Mouse (Mus musculus) heart, embryonic 13.5 days (tissue): ENCODE measurements around the gene Zfp950. TPM values are rescaled to one million over a fixed set of nuclear protein-coding genes. Genes with fewer than 3 reads are reported as not detected.
"Not testable (repeated sequence)": the region's sequence is repeated elsewhere in the genome, so short reads cannot be mapped to it uniquely, and the experiment has no call there.

Experiments
- ATAC-seq: fragments of 200-750 bp; cut with Nextera tagmentation; 2 replicates; pipeline ENCODE4 v1.8.0; 2017; ENCODE audit warnings: moderate TSS enrichment; ENCODE audit not compliant: insufficient number of reproducible peaks, low FRiP score, low TSS enrichment; ENCODE audit errors: extremely low read depth
- H3K27ac ChIP-seq: fragments of 300-500 bp; sonication (generic); replicated peaks from 2 replicates; pipeline ENCODE4 v1.5.1; 2015; ENCODE audit warnings: moderate library complexity, mild to moderate bottlenecking, inconsistent platforms
- H3K27me3 ChIP-seq: fragments of 300-500 bp; sonication (generic); replicated peaks from 2 replicates; pipeline ENCODE4 v1.6.1; 2015; ENCODE audit warnings: mild to moderate bottlenecking, inconsistent platforms
- H3K36me3 ChIP-seq: fragments of 300-500 bp; sonication (generic); 2 replicates; pipeline ENCODE4 v1.6.1; 2015; ENCODE audit warnings: mild to moderate bottlenecking, inconsistent platforms
- H3K4me1 ChIP-seq: fragments of 300-500 bp; sonication (generic); 2 replicates; pipeline ENCODE4 v1.6.1; 2015; ENCODE audit warnings: inconsistent platforms
- H3K4me2 ChIP-seq: fragments of 300-500 bp; sonication (generic); 2 replicates; pipeline ENCODE4 v1.6.1; 2015; ENCODE audit warnings: inconsistent platforms, mild to moderate bottlenecking, moderate library complexity
- H3K4me3 ChIP-seq: fragments of 300-500 bp; sonication (generic); 2 replicates; pipeline ENCODE4 v1.5.1; 2015; ENCODE audit warnings: moderate library complexity, mild to moderate bottlenecking, inconsistent platforms
- H3K9ac ChIP-seq: fragments of 300-500 bp; sonication (generic); 2 replicates; pipeline ENCODE4 v1.6.1; 2015; ENCODE audit warnings: inconsistent platforms, mild to moderate bottlenecking, moderate library complexity
- H3K9me3 ChIP-seq: fragments of 300-500 bp; sonication (generic); 2 replicates; pipeline ENCODE4 v1.6.1; 2016; ENCODE audit warnings: inconsistent platforms
- WGBS: fragments of 180-500 bp; shearing (Covaris S2); methylation state at CpG from one replicate; pipeline ENCODE4 v1.1.7; 2015; ENCODE audit warnings: mixed read lengths; 5-methylcytosine and 5-hydroxymethylcytosine counted together
- polyA plus RNA-seq: library from polyadenylated mRNA; unstranded; fragments of >200 nt; fragmentation: Nextera tagmentation; extraction: Ambion mirVana; gene quantifications from 2 replicates; pipeline ENCODE4 v1.2.1, GENCODE M21; 2015

The Zfp950 gene
- polyA plus RNA-seq: 27.7 and 34.4 TPM in 2 replicates

DNA sequence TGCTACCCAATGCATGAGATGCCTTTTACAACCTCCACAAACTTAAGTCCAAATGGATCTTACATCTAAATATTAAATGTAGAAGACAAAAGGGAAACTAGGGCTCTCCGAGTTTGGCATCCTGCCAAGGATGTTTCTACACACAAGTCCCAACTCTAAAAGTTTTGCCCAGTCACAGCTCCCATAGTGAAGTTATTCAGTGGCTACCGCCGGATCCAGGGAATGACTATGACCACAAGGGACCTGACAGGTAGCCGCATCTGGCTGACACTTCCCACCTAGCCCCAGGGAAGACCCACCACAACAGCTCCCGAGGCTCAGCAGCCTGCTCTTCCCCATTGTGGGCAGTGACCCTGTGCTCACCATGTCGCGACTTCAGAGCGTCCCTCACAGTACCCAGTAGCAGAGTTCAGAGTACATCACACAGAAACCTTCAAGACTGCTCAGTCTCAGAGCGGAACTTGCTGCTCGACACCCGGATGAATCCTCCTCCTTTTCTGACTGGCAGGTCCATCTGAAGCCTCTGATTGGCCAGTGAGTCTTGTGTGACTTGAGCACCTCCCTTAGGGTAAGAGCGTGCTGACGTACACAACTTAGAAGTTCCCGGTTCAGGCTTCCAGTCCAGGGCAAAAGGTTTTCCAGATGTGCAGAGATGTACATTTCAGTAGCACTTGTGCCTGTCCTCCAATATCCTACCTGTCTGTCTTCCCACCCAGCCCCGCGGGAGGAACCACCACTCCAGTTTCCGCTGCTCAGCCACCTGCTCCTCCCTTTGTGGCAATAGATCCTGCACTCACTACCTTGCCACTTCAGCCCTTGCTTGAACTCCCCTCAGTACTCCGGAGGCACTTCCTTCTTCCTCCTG, at the start of gene Zfp950:
Zfp950 (minus strand) TSS at position 499 of the 865 bp plus-strand sequence.
- H3K27ac ChIP-seq: peak within 1 kb of the TSS; percentile 61
- under 1% methylated on average over 18 of the region's 18 CpGs for WGBS

DNA sequence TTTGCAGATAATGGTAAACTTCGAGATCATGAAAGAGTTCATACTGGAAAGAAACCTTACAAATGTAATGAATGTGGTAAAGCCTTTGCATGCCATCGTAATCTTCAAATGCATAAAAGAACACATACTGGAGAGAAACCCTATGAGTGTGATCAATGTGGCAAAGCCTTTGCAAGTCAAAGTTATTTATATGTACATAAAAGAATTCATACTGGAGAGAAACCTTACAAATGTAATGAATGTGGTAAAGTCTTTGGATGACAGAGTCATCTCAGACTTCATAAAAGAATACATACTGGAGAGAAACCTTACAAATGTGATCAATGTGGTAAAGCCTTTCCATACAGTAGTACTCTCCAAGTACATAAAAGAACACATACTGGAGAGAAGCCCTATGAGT, 43.0 kb upstream of the Zfp950 start, which contains the start of gene Gm6020:
Gm6020 (plus strand) TSS at position 301 of the 400 bp plus-strand sequence.
- not testable (repeated sequence) for H3K4me2 ChIP-seq, H3K9ac ChIP-seq, H3K27me3 ChIP-seq, H3K27ac ChIP-seq, H3K36me3 ChIP-seq, H3K4me1 ChIP-seq, ATAC-seq, H3K4me3 ChIP-seq
- WGBS: 73% methylated on average over 2 of the region's 2 CpGs
- H3K9me3 ChIP-seq: peaks cover 44% of the 10 kb centered on the region

More for the DNA sequence above, at the start of gene Zfp950:
- ATAC-seq: peak; percentile 98
- Histone ChIP-seq H3K9me3 (no peaks in the 10 kb centered on the region), H3K36me3 (peaks cover 10% of the 10 kb centered on the region), H3K4me2 (peak within 1 kb of the TSS; percentile 75), H3K27me3 (no peaks in the 10 kb centered on the region), H3K9ac (peak within 1 kb of the TSS; percentile 92), H3K4me3 (peak within 1 kb of the TSS; percentile 89), H3K4me1 (peaks cover 12% of the 10 kb centered on the region)

DNA sequence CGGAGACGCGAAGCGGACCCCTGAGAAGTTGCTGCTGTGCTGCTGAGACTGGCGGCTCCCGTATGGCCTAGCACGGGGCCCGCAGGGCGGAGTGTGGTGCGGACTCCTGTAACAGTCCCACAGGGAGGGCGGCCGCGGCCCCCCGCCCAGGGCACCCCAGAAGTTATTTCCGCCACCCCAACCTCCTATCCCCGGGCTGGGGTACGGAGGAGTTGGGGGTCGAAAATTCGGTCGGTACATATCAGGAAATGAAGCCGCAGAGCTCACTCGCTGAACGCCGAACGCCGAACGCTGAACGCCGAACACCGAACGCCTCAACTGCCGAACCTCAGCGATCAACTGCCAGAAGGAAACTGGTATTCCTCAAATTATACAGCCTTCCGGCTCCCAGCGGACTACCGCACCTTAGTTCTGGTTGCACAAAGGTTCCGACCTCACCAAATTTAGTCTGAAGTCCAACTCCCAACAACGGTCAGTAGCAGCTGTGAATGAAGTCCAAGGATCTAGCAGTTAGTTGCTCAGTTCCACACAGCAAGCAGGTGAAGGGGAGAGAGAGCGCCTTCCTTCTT, 35.2 kb upstream of the Zfp950 start, which contains the start of gene Gm7102:
Gm7102 (minus strand) TSS at position 554 of the 569 bp plus-strand sequence.
- 16% methylated on average over 39 of the region's 39 CpGs for WGBS
- Histone ChIP-seq H3K4me1 (no peaks in the 10 kb centered on the region), H3K4me2 (peak within 1 kb of the TSS; percentile 74), H3K4me3 (peak within 1 kb of the TSS; percentile 54), H3K27ac (no peak within 1 kb of the TSS), H3K36me3 (no peaks in the 10 kb centered on the region), H3K27me3 (peaks cover 19% of the 10 kb centered on the region; the same call in 1 of the 2 replicates), H3K9ac (peak within 1 kb of the TSS; percentile 76), H3K9me3 (peaks cover 6% of the 10 kb centered on the region; the same call in 1 of the 2 replicates)
- ATAC-seq: no peak

DNA sequence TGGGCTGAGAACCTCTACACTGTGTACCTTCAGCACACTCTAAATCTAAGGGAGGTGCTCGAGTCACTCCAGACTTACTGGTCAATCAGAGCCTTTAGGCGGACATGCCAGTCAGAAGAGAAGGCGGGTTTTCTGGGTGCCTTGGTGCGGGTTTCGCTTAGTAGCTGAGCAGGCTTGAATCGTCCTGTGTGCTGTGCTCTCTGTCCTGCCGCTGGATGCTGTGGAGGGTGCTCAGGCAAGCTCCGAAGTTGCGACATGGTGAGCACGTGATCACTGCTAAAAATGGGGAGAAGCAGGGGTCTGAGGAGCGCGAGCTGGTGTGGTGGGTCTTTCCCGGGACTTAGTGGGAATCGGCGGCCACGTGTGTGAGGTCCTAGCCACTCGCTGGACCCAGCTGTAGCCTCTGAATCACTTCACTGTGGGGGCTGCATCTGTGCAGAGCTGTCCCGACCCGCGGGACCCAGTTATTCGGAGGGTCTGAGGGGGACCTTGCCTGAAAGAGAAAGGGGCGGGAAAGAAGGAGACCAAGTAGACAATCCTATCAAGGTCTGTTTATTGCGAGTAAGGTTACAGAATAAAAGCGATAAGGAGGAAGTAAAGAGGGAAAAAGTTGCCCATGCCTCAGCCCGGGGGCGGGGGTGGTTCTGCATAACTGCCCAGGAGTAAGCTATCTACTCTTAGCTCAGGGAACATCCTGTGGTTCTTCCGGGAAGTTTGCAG, 11.2 kb upstream of the Zfp950 start:
- H3K27me3 ChIP-seq: peaks cover 4% of the 10 kb centered on the region; the same call in 1 of the 2 replicates
- peak overlapping the region; percentile 59 for H3K4me3 ChIP-seq
- 5% methylated on average over 27 of the region's 27 CpGs for WGBS
- no peak overlapping the region for H3K27ac ChIP-seq
- peaks cover 6% of the 10 kb centered on the region for H3K4me1 ChIP-seq
- H3K4me2 ChIP-seq: peak overlapping the region; percentile 87
- H3K36me3 ChIP-seq: no peaks in the 10 kb centered on the region
- H3K9ac ChIP-seq: peak overlapping the region; percentile 74
- no peak for ATAC-seq
- H3K9me3 ChIP-seq: no peaks in the 10 kb centered on the region; the same call in 1 of the 2 replicates

DNA sequence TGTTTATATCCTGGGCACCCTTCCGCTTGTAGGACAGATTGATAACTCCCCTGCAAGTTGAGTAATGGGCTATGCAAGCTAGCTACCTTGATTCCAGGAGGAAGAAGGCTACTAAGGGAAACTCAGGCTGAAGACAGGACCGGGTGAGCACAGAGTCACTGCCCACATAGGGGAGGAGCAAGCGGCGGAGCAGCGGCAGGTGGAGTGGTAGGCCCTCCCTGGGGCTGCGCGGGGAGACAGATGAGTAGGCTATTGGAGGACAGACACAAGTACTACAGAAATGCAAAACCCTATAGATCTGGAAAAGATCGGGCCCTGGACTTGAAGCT, 10.7 kb upstream of the Zfp950 start:
- Histone ChIP-seq H3K4me1 (peaks cover 6% of the 10 kb centered on the region), H3K36me3 (no peaks in the 10 kb centered on the region), H3K9ac (peak overlapping the region; percentile 74), H3K27ac (no peak overlapping the region), H3K4me2 (peak overlapping the region; percentile 87), H3K27me3 (peaks cover 4% of the 10 kb centered on the region; the same call in 1 of the 2 replicates), H3K4me3 (peak overlapping the region; percentile 59), H3K9me3 (no peaks in the 10 kb centered on the region; the same call in 1 of the 2 replicates)
- WGBS: 6% methylated on average over 8 of the region's 8 CpGs
- no peak for ATAC-seq

GRCm38 (mm10) chr19:61141299-61141698, 659 bp upstream of the Zfp950 start:
- WGBS: 17% methylated on average over 4 of the region's 4 CpGs
- Histone ChIP-seq H3K9me3 (no peaks in the 10 kb centered on the region), H3K4me2 (peak overlapping the region; percentile 75), H3K36me3 (peaks cover 6% of the 10 kb centered on the region), H3K27ac (no peak overlapping the region), H3K27me3 (no peaks in the 10 kb centered on the region), H3K9ac (peak overlapping the region; percentile 92), H3K4me3 (peak overlapping the region; percentile 89), H3K4me1 (peaks cover 12% of the 10 kb centered on the region)
- ATAC-seq: no peak

DNA sequence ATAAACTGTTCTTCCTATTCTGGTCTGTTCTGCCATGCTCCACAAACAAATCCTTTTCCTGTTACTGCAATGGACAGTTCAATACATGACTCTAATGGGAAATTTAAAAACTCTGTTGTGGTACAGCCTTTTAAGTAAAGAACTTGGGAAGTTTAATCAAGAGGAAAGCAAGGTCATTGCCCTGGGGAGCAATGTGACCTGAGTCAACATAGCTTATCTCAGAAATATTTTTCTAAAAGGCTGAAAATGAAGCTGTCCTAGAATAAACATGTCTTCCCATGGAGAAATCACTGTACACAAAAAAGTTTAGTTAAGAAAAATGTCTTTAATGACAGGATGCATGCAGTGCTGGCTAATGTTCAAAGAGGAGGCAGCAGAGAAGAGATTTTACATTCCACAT, 2.0 kb downstream of the Zfp950 start:
- Histone ChIP-seq H3K27ac (no peak overlapping the region), H3K9me3 (no peaks in the 10 kb centered on the region), H3K36me3 (peaks cover 13% of the 10 kb centered on the region), H3K4me2 (no peak overlapping the region), H3K4me3 (no peak overlapping the region), H3K9ac (no peak overlapping the region), H3K27me3 (no peaks in the 10 kb centered on the region), H3K4me1 (peaks cover 12% of the 10 kb centered on the region)
- ATAC-seq: no peak

GRCm38 (mm10) chr19:61131096-61131495, 9.5 kb downstream of the Zfp950 start:
- H3K4me2 ChIP-seq: no peak overlapping the region
- no peak overlapping the region for H3K27ac ChIP-seq
- H3K9ac ChIP-seq: no peak overlapping the region
- no peak for ATAC-seq
- WGBS: 86% methylated on average over 10 of the region's 10 CpGs
- H3K27me3 ChIP-seq: no peaks in the 10 kb centered on the region
- no peaks in the 10 kb centered on the region for H3K9me3 ChIP-seq
- peaks cover 41% of the 10 kb centered on the region for H3K36me3 ChIP-seq
- no peaks in the 10 kb centered on the region for H3K4me1 ChIP-seq
- no peak overlapping the region for H3K4me3 ChIP-seq

- Histone ChIP-seq H3K4me2 (no peak overlapping the region), H3K4me1 (no peaks in the 10 kb centered on the region), H3K4me3 (no peak overlapping the region), H3K9me3 (peaks cover 16% of the 10 kb centered on the region), H3K27ac (no peak overlapping the region), H3K9ac (no peak overlapping the region), H3K27me3 (no peaks in the 10 kb centered on the region), H3K36me3 (peaks cover 8% of the 10 kb centered on the region)
- 45% methylated on average over 2 of the region's 2 CpGs for WGBS
- ATAC-seq: no peak
Observed at GRCm38 (mm10) chr19:61110184-61110583, 30.5 kb downstream of the Zfp950 start.

- WGBS: 21% methylated on average over 4 of the region's 4 CpGs
- Histone ChIP-seq H3K27ac (no peak overlapping the region), H3K36me3 (peaks cover 28% of the 10 kb centered on the region), H3K4me3 (no peak overlapping the region), H3K4me1 (no peaks in the 10 kb centered on the region), H3K27me3 (no peaks in the 10 kb centered on the region), H3K9ac (no peak overlapping the region), H3K4me2 (no peak overlapping the region), H3K9me3 (no peaks in the 10 kb centered on the region)
- no peak for ATAC-seq
Observed at GRCm38 (mm10) chr19:61097764-61098163, 42.9 kb downstream of the Zfp950 start.

GRCm38 (mm10) chr19:61096776-61097175, 43.9 kb downstream of the Zfp950 start:
- no peaks in the 10 kb centered on the region for H3K9me3 ChIP-seq
- H3K9ac ChIP-seq: no peak overlapping the region
- H3K27me3 ChIP-seq: no peaks in the 10 kb centered on the region
- ATAC-seq: no peak
- WGBS: 78% methylated on average over 2 of the region's 2 CpGs
- H3K4me2 ChIP-seq: no peak overlapping the region
- no peaks in the 10 kb centered on the region for H3K4me1 ChIP-seq
- no peak overlapping the region for H3K27ac ChIP-seq
- peaks cover 27% of the 10 kb centered on the region for H3K36me3 ChIP-seq
- H3K4me3 ChIP-seq: no peak overlapping the region
